Mouse (Mus musculus): ENCODE results near the gene Iqgap2. TPM values are rescaled to one million over a fixed set of nuclear protein-coding genes. Genes with fewer than 3 reads are reported as not detected.

The Iqgap2 gene
- polyA plus RNA-seq, 1 experiment: 18.5 TPM

- H3K4me3 ChIP-seq (ENCODE audit: low read depth, low read length): no peak overlapping the region
- no peaks in the 10 kb centered on the region for H3K9me3 ChIP-seq (replicated peaks; ENCODE audit: control insufficient read depth, insufficient read depth, low read length, poor library complexity, severe bottlenecking)
- no peak for TF ChIP-seq POLR2A (IDR thresholded peaks at IDR 0.05; ENCODE audit: insufficient read depth, low read length)
- no peak for TF ChIP-seq CTCF (IDR thresholded peaks at IDR 0.05; ENCODE audit: low read depth, low read length)
- TF ChIP-seq EP300 (IDR thresholded peaks at IDR 0.05; ENCODE audit: insufficient read depth, low read depth, low read length): no peak
Observed at GRCm38 (mm10) chr13:95859271-95859670, 32.5 kb downstream of the Iqgap2 start.

GRCm38 (mm10) chr13:95858866-95859265 lies 32.9 kb downstream of the Iqgap2 start:
- Histone ChIP-seq H3K27ac (ENCODE audit: insufficient read depth, low read length) (no peak overlapping the region), H3K4me3 (ENCODE audit: low read depth, low read length) (no peak overlapping the region), H3K27me3 (ENCODE audit: control insufficient read depth, insufficient read depth, low read length, poor library complexity, severe bottlenecking) (no peaks in the 10 kb centered on the region), H3K36me3 (ENCODE audit: control insufficient read depth, insufficient read depth, low read length, poor library complexity, severe bottlenecking) (no peaks in the 10 kb centered on the region), H3K9ac (ENCODE audit: low read depth, poor library complexity, severe bottlenecking) (no peak overlapping the region), H3K9me3 (replicated peaks; ENCODE audit: control insufficient read depth, insufficient read depth, low read length, poor library complexity, severe bottlenecking) (no peaks in the 10 kb centered on the region), H3K4me1 (ENCODE audit: control insufficient read depth, insufficient read depth, low read length) (no peaks in the 10 kb centered on the region)
- TF ChIP-seq POLR2A (IDR thresholded peaks at IDR 0.05; ENCODE audit: insufficient read depth, low read length): no peak
- TF ChIP-seq EP300 (IDR thresholded peaks at IDR 0.05; ENCODE audit: insufficient read depth, low read depth, low read length): no peak
- TF ChIP-seq CTCF (IDR thresholded peaks at IDR 0.05; ENCODE audit: low read depth, low read length): no peak

More at GRCm38 (mm10) chr13:95859271-95859670, 32.5 kb downstream of the Iqgap2 start:
- Histone ChIP-seq H3K27ac (ENCODE audit: insufficient read depth, low read length) (no peak overlapping the region), H3K9ac (ENCODE audit: low read depth, poor library complexity, severe bottlenecking) (no peak overlapping the region), H3K27me3 (ENCODE audit: control insufficient read depth, insufficient read depth, low read length, poor library complexity, severe bottlenecking) (no peaks in the 10 kb centered on the region), H3K36me3 (ENCODE audit: control insufficient read depth, insufficient read depth, low read length, poor library complexity, severe bottlenecking) (no peaks in the 10 kb centered on the region), H3K4me1 (ENCODE audit: control insufficient read depth, insufficient read depth, low read length) (no peaks in the 10 kb centered on the region)

DNA sequence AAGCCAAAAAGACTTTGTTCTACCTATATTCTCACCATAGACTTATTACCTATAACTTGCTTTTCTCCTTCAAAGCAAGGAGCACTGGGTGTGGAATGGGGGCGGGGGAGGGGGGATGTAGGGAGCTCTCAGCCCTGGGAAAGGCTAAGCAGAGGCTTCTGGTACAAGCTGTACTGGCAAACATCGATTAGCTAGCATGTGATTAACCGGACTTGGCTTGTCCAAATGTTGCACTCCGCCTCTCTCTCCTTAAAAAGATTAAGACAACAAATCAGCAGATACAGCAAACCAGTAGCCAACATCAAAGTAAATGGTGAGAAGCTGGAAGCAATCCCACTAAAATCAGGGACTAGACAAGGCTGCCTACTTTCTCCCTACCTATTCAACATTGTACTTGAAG lies 36.2 kb downstream of the Iqgap2 start:
- Histone ChIP-seq H3K9ac (ENCODE audit: low read depth, poor library complexity, severe bottlenecking) (no peak overlapping the region), H3K36me3 (ENCODE audit: control insufficient read depth, insufficient read depth, low read length, poor library complexity, severe bottlenecking) (no peaks in the 10 kb centered on the region), H3K4me3 (ENCODE audit: low read depth, low read length) (no peak overlapping the region), H3K4me1 (ENCODE audit: control insufficient read depth, insufficient read depth, low read length) (no peaks in the 10 kb centered on the region), H3K27ac (ENCODE audit: insufficient read depth, low read length) (no peak overlapping the region), H3K27me3 (ENCODE audit: control insufficient read depth, insufficient read depth, low read length, poor library complexity, severe bottlenecking) (no peaks in the 10 kb centered on the region), H3K9me3 (replicated peaks; ENCODE audit: control insufficient read depth, insufficient read depth, low read length, poor library complexity, severe bottlenecking) (no peaks in the 10 kb centered on the region)
- TF ChIP-seq CTCF (IDR thresholded peaks at IDR 0.05; ENCODE audit: low read depth, low read length) (no peak), EP300 (IDR thresholded peaks at IDR 0.05; ENCODE audit: insufficient read depth, low read depth, low read length) (no peak), POLR2A (IDR thresholded peaks at IDR 0.05; ENCODE audit: insufficient read depth, low read length) (no peak)

DNA sequence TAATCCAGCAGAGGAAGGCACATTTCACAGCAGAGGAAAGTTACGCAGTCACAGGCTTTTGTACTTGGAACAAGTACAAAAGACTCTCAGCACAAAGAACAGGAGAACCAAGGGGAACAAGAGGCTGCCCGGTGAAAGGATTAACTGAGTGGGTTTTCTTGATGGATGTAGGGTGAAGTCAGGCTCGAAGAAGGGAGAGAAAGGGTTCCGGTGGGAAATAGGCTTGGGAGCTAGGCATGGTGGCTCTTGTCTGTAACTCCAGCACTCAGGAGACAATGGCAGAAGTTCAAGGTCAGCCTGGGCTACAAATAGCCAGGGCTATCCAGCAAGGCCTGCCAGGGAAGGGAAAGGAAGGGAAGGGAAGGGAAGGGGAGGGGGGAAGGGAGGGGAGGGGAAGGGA lies 40.1 kb downstream of the Iqgap2 start:
- Histone ChIP-seq H3K4me1 (ENCODE audit: control insufficient read depth, insufficient read depth, low read length) (no peaks in the 10 kb centered on the region), H3K36me3 (ENCODE audit: control insufficient read depth, insufficient read depth, low read length, poor library complexity, severe bottlenecking) (no peaks in the 10 kb centered on the region), H3K27ac (ENCODE audit: insufficient read depth, low read length) (no peak overlapping the region), H3K27me3 (ENCODE audit: control insufficient read depth, insufficient read depth, low read length, poor library complexity, severe bottlenecking) (no peaks in the 10 kb centered on the region), H3K4me3 (ENCODE audit: low read depth, low read length) (no peak overlapping the region), H3K9ac (ENCODE audit: low read depth, poor library complexity, severe bottlenecking) (no peak overlapping the region), H3K9me3 (replicated peaks; ENCODE audit: control insufficient read depth, insufficient read depth, low read length, poor library complexity, severe bottlenecking) (no peaks in the 10 kb centered on the region)
- TF ChIP-seq EP300 (IDR thresholded peaks at IDR 0.05; ENCODE audit: insufficient read depth, low read depth, low read length) (no peak), POLR2A (IDR thresholded peaks at IDR 0.05; ENCODE audit: insufficient read depth, low read length) (no peak), CTCF (IDR thresholded peaks at IDR 0.05; ENCODE audit: low read depth, low read length) (no peak)

GRCm38 (mm10) chr13:95850451-95850850 lies 41.3 kb downstream of the Iqgap2 start:
- H3K27ac ChIP-seq (ENCODE audit: insufficient read depth, low read length): no peak overlapping the region

DNA sequence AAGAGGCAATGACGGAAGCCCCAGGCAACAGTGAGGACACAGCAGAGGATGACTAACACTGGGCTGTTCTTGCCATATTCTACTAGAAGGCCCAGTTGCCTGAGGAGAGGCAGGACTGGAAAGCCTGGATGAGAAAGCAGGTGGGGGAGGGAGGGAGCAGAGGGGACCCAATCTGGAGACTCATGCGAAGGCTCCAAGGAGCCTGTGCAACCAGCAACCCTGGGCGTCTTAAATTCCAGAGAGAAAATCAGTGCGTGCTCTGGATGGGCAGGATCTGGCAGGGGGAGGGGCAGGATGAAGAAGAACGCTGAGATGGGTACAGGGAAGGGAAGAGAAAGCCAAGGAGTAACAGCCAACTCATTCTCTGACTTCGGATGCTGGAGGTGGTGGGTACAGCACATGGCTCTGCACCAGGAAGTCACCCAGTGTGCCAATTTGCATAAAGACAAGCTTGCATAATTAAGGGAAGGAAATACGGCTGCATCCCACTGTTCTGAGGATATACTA lies 42.2 kb downstream of the Iqgap2 start:
- Histone ChIP-seq H3K4me3 (ENCODE audit: low read depth, low read length) (no peak overlapping the region), H3K27me3 (ENCODE audit: control insufficient read depth, insufficient read depth, low read length, poor library complexity, severe bottlenecking) (no peaks in the 10 kb centered on the region), H3K27ac (ENCODE audit: insufficient read depth, low read length) (no peak overlapping the region), H3K4me1 (ENCODE audit: control insufficient read depth, insufficient read depth, low read length) (no peaks in the 10 kb centered on the region), H3K9me3 (replicated peaks; ENCODE audit: control insufficient read depth, insufficient read depth, low read length, poor library complexity, severe bottlenecking) (no peaks in the 10 kb centered on the region), H3K9ac (ENCODE audit: low read depth, poor library complexity, severe bottlenecking) (no peak overlapping the region), H3K36me3 (ENCODE audit: control insufficient read depth, insufficient read depth, low read length, poor library complexity, severe bottlenecking) (no peaks in the 10 kb centered on the region)
- no peak for TF ChIP-seq POLR2A (IDR thresholded peaks at IDR 0.05; ENCODE audit: insufficient read depth, low read length)

More at GRCm38 (mm10) chr13:95850451-95850850, 41.3 kb downstream of the Iqgap2 start:
- Histone ChIP-seq H3K27me3 (ENCODE audit: control insufficient read depth, insufficient read depth, low read length, poor library complexity, severe bottlenecking) (no peaks in the 10 kb centered on the region), H3K9me3 (replicated peaks; ENCODE audit: control insufficient read depth, insufficient read depth, low read length, poor library complexity, severe bottlenecking) (no peaks in the 10 kb centered on the region), H3K4me3 (ENCODE audit: low read depth, low read length) (no peak overlapping the region), H3K4me1 (ENCODE audit: control insufficient read depth, insufficient read depth, low read length) (no peaks in the 10 kb centered on the region), H3K9ac (ENCODE audit: low read depth, poor library complexity, severe bottlenecking) (no peak overlapping the region), H3K36me3 (ENCODE audit: control insufficient read depth, insufficient read depth, low read length, poor library complexity, severe bottlenecking) (no peaks in the 10 kb centered on the region)
- TF ChIP-seq CTCF (IDR thresholded peaks at IDR 0.05; ENCODE audit: low read depth, low read length): no peak
- no peak for TF ChIP-seq POLR2A (IDR thresholded peaks at IDR 0.05; ENCODE audit: insufficient read depth, low read length)
- TF ChIP-seq EP300 (IDR thresholded peaks at IDR 0.05; ENCODE audit: insufficient read depth, low read depth, low read length): no peak
